Mouse (Mus musculus): ENCODE measurements around the gene Lmtk3.

DNA sequence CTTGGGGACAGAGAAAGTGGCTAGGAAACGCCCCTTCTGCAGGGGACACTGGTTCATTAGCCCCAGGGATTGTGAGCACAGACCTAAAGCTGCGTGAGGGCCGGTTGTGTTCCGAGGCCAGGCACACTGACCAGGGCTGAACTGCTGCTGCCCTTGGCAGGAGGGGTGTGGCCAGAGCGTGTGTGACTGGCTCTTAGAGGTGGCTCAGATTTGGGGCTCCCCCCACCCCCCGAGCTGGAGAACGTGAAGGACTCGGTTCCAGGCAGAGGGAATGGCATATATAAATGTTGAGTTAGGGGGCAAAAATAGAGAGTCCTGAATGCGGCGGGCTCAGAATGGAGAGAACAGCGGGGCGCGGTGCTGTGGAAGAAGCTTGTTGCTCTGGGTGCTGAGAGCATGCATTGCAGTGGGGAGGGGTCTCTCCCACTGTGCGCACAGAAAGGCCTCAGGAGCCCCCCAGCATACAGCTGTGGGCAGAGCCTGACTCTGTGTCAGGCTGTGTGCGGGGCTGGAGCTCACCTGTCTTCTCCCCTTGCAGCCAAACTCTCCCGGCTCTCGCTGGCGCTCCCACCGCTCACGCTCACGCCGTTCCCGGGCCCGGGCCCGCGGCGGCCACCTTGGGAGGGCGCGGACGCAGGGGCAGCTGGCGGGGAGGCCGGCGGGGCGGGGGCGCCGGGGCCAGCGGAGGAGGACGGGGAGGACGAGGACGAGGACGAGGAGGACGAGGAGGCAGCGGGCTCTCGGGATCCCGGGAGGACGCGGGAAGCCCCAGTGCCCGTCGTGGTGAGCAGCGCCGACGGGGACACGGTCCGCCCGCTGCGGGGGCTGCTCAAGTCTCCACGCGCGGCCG lies 14.3 kb downstream of the Lmtk3 start:
- TF ChIP-seq CTCF (IDR thresholded peaks at IDR 0.05; ENCODE audit: extremely low read depth, insufficient read length, insufficient replicate concordance, low read depth, low read length) (no peak), POLR2A (IDR thresholded peaks at IDR 0.05; ENCODE audit: low read depth, low read length) (no peak)
